Mouse (Mus musculus) hindbrain, embryonic 15.5 days (tissue): ENCODE data around the gene Dab2ip. TPM values are rescaled to one million over a fixed set of nuclear protein-coding genes. Genes with fewer than 3 reads are reported as not detected.

Source experiments
- ATAC-seq: fragments of 200-750 bp; cut with Nextera tagmentation; 2 replicates; pipeline ENCODE4 v1.8.0; 2017; ENCODE audit warnings: low read depth, moderate number of reproducible peaks, moderate TSS enrichment; ENCODE audit not compliant: low FRiP score
- H3K27ac ChIP-seq: fragments of 300-500 bp; sonication (generic); replicated peaks from 2 replicates; pipeline ENCODE4 v1.5.1; 2015; ENCODE audit warnings: mild to moderate bottlenecking, inconsistent platforms
- H3K27me3 ChIP-seq: fragments of 300-500 bp; sonication (generic); 2 replicates; pipeline ENCODE4 v1.6.1; 2015; ENCODE audit warnings: control low read depth, inconsistent platforms
- H3K36me3 ChIP-seq: fragments of 300-500 bp; sonication (generic); 2 replicates; pipeline ENCODE4 v1.6.1; 2015; ENCODE audit warnings: control low read depth, inconsistent platforms
- H3K4me1 ChIP-seq: fragments of 300-500 bp; sonication (generic); replicated peaks from 2 replicates; pipeline ENCODE4 v1.6.1; 2015; ENCODE audit warnings: control low read depth, inconsistent platforms
- H3K4me2 ChIP-seq: fragments of 300-500 bp; sonication (generic); 2 replicates; pipeline ENCODE4 v1.6.1; 2015; ENCODE audit warnings: moderate library complexity, mild to moderate bottlenecking, inconsistent platforms
- H3K4me3 ChIP-seq: fragments of 300-500 bp; sonication (generic); 2 replicates; pipeline ENCODE4 v1.5.1; 2015; ENCODE audit warnings: mild to moderate bottlenecking, inconsistent platforms
- H3K9ac ChIP-seq: fragments of 300-500 bp; sonication (generic); 2 replicates; pipeline ENCODE4 v1.6.1; 2015; ENCODE audit warnings: inconsistent platforms
- H3K9me3 ChIP-seq: fragments of 300-500 bp; sonication (generic); 2 replicates; pipeline ENCODE4 v1.6.1; 2016; ENCODE audit warnings: control low read depth, inconsistent platforms
- WGBS: fragments of 180-500 bp; shearing (Covaris S2); methylation state at CpG from one replicate; pipeline ENCODE4 v1.1.7; 2015; 5-methylcytosine and 5-hydroxymethylcytosine counted together
- polyA plus RNA-seq: library from polyadenylated mRNA; unstranded; fragments of >200 nt; fragmentation: Nextera tagmentation; extraction: Ambion mirVana; gene quantifications from 2 replicates; pipeline ENCODE4 v1.2.1, GENCODE M21; 2015

The Dab2ip gene
- 70.7 and 79.3 TPM in 2 replicates for polyA plus RNA-seq

GRCm38 (mm10) chr2:35557911-35558825, at the start of gene Dab2ip:
Gene Dab2ip (plus strand): TSS chr2:35558266.
- no peak for ATAC-seq
- no peak within 1 kb of the TSS for H3K4me3 ChIP-seq
- no peaks in the 10 kb centered on the region for H3K9me3 ChIP-seq
- H3K4me1 ChIP-seq: peaks cover 29% of the 10 kb centered on the region
- no peaks in the 10 kb centered on the region for H3K36me3 ChIP-seq
- H3K27ac ChIP-seq: peak within 1 kb of the TSS; percentile 40; the same call in 1 of the 2 replicates
- peak within 1 kb of the TSS; percentile 23; the same call in 1 of the 2 replicates for H3K4me2 ChIP-seq
- no peaks in the 10 kb centered on the region for H3K27me3 ChIP-seq
- H3K9ac ChIP-seq: no peak within 1 kb of the TSS
- 58% methylated on average over 29 of the region's 29 CpGs for WGBS

- no peak overlapping the region for H3K9ac ChIP-seq
- H3K4me2 ChIP-seq: no peak overlapping the region
- H3K36me3 ChIP-seq: no peaks in the 10 kb centered on the region
- peak; percentile 47; the same call in 1 of the 2 replicates for ATAC-seq
- WGBS: 46% methylated on average over 10 of the region's 10 CpGs
- no peak overlapping the region for H3K4me3 ChIP-seq
- H3K27ac ChIP-seq: peak overlapping the region; percentile 17; the same call in 1 of the 2 replicates
- peaks cover 12% of the 10 kb centered on the region for H3K4me1 ChIP-seq
- no peaks in the 10 kb centered on the region for H3K27me3 ChIP-seq
- H3K9me3 ChIP-seq: no peaks in the 10 kb centered on the region
These were observed 49.3 kb upstream of the Dab2ip start for GRCm38 (mm10) chr2:35508597-35509342.

- Histone ChIP-seq H3K9ac (no peak overlapping the region), H3K9me3 (no peaks in the 10 kb centered on the region), H3K27ac (0 out of 2 replicates have a peak overlapping the region, but pooled peaks have one; percentile 17), H3K4me2 (no peak overlapping the region), H3K36me3 (no peaks in the 10 kb centered on the region), H3K4me1 (peaks cover 15% of the 10 kb centered on the region), H3K4me3 (no peak overlapping the region), H3K27me3 (no peaks in the 10 kb centered on the region)
- no peak for ATAC-seq
- 57% methylated on average over 6 of the region's 6 CpGs for WGBS
These were observed 48.8 kb upstream of the Dab2ip start for GRCm38 (mm10) chr2:35509343-35509667.

- Histone ChIP-seq H3K27me3 (no peaks in the 10 kb centered on the region), H3K4me3 (no peak overlapping the region)
These were observed 48.2 kb upstream of the Dab2ip start for GRCm38 (mm10) chr2:35509888-35510287.

GRCm38 (mm10) chr2:35510920-35511319, 47.1 kb upstream of the Dab2ip start:
- WGBS: 60% methylated on average over 1 of the region's 1 CpGs
- Histone ChIP-seq H3K4me3 (no peak overlapping the region), H3K4me1 (peaks cover 16% of the 10 kb centered on the region), H3K27ac (no peak overlapping the region), H3K9me3 (no peaks in the 10 kb centered on the region), H3K4me2 (no peak overlapping the region), H3K9ac (no peak overlapping the region), H3K36me3 (no peaks in the 10 kb centered on the region), H3K27me3 (no peaks in the 10 kb centered on the region)
- ATAC-seq: no peak

More at GRCm38 (mm10) chr2:35509888-35510287, 48.2 kb upstream of the Dab2ip start:
- Histone ChIP-seq H3K9me3 (no peaks in the 10 kb centered on the region), H3K27ac (no peak overlapping the region), H3K9ac (no peak overlapping the region), H3K36me3 (no peaks in the 10 kb centered on the region), H3K4me2 (no peak overlapping the region), H3K4me1 (peaks cover 16% of the 10 kb centered on the region)
- 74% methylated on average over 4 of the region's 4 CpGs for WGBS
- no peak for ATAC-seq

GRCm38 (mm10) chr2:35512226-35512625, 45.8 kb upstream of the Dab2ip start:
- peaks cover 10% of the 10 kb centered on the region for H3K4me1 ChIP-seq
- no peak overlapping the region for H3K9ac ChIP-seq
- WGBS: 97% methylated on average over 4 of the region's 4 CpGs
- no peak overlapping the region for H3K4me2 ChIP-seq
- H3K27ac ChIP-seq: no peak overlapping the region
- ATAC-seq: no peak
- H3K36me3 ChIP-seq: no peaks in the 10 kb centered on the region
- no peak overlapping the region for H3K4me3 ChIP-seq
- H3K9me3 ChIP-seq: no peaks in the 10 kb centered on the region
- H3K27me3 ChIP-seq: no peaks in the 10 kb centered on the region

- no peaks in the 10 kb centered on the region for H3K36me3 ChIP-seq
- H3K4me3 ChIP-seq: no peak overlapping the region
- H3K27me3 ChIP-seq: no peaks in the 10 kb centered on the region
- H3K27ac ChIP-seq: peak overlapping the region; percentile 75
- no peak overlapping the region for H3K4me2 ChIP-seq
- peaks cover 9% of the 10 kb centered on the region for H3K4me1 ChIP-seq
- no peaks in the 10 kb centered on the region for H3K9me3 ChIP-seq
- 34% methylated on average over 14 of the region's 14 CpGs for WGBS
- no peak overlapping the region for H3K9ac ChIP-seq
- ATAC-seq: peak; percentile 78
These were observed 43.8 kb upstream of the Dab2ip start for GRCm38 (mm10) chr2:35514051-35514892.

GRCm38 (mm10) chr2:35526612-35527242, 31.3 kb upstream of the Dab2ip start:
- no peak overlapping the region for H3K27ac ChIP-seq
- 82% methylated on average over 14 of the region's 14 CpGs for WGBS
- H3K9ac ChIP-seq: no peak overlapping the region
- no peak overlapping the region for H3K4me3 ChIP-seq
- no peaks in the 10 kb centered on the region for H3K27me3 ChIP-seq
- no peaks in the 10 kb centered on the region for H3K4me1 ChIP-seq
- H3K4me2 ChIP-seq: no peak overlapping the region
- no peaks in the 10 kb centered on the region for H3K36me3 ChIP-seq
- no peak for ATAC-seq
- H3K9me3 ChIP-seq: no peaks in the 10 kb centered on the region

- H3K4me2 ChIP-seq: no peak overlapping the region
- no peaks in the 10 kb centered on the region for H3K9me3 ChIP-seq
- no peaks in the 10 kb centered on the region for H3K27me3 ChIP-seq
- H3K36me3 ChIP-seq: no peaks in the 10 kb centered on the region
- no peak overlapping the region for H3K9ac ChIP-seq
- 0 out of 2 replicates have a peak, but pooled peaks cover 3% of the 10 kb centered on the region for H3K4me1 ChIP-seq
- no peak overlapping the region for H3K27ac ChIP-seq
- no peak for ATAC-seq
- 75% methylated on average over 2 of the region's 2 CpGs for WGBS
- H3K4me3 ChIP-seq: no peak overlapping the region
These were observed 29.0 kb upstream of the Dab2ip start for GRCm38 (mm10) chr2:35529086-35529485.

GRCm38 (mm10) chr2:35529856-35530255, 28.2 kb upstream of the Dab2ip start:
- H3K4me3 ChIP-seq: no peak overlapping the region
- ATAC-seq: no peak
- 0 out of 2 replicates have a peak, but pooled peaks cover 3% of the 10 kb centered on the region for H3K4me1 ChIP-seq
- H3K9ac ChIP-seq: no peak overlapping the region
- no peaks in the 10 kb centered on the region for H3K27me3 ChIP-seq
- H3K27ac ChIP-seq: no peak overlapping the region
- WGBS: 71% methylated on average over 4 of the region's 4 CpGs
- H3K9me3 ChIP-seq: no peaks in the 10 kb centered on the region
- no peak overlapping the region for H3K4me2 ChIP-seq
- no peaks in the 10 kb centered on the region for H3K36me3 ChIP-seq

- Histone ChIP-seq H3K36me3 (no peaks in the 10 kb centered on the region), H3K4me1 (0 out of 2 replicates have a peak, but pooled peaks cover 3% of the 10 kb centered on the region), H3K27ac (no peak overlapping the region), H3K9ac (no peak overlapping the region), H3K4me3 (no peak overlapping the region), H3K27me3 (no peaks in the 10 kb centered on the region), H3K9me3 (no peaks in the 10 kb centered on the region), H3K4me2 (no peak overlapping the region)
- WGBS: 89% methylated on average over 10 of the region's 10 CpGs
- no peak for ATAC-seq
These were observed 27.3 kb upstream of the Dab2ip start for GRCm38 (mm10) chr2:35530732-35531131.
